In genomic region chr4:117834457-117834844, GRCm38 (mm10) we compare ENCODE assay signal across 8 mouse cellular contexts. TPM values are rescaled to one million over a fixed set of nuclear protein-coding genes. Genes with fewer than 3 reads are reported as not detected.
DNase-seq lines count a peak whose midpoint lies in the region; ATAC-seq and TF ChIP-seq lines count a peak whose summit lies in the region.

Gene Slc6a9, plus strand, starts transcription at chr4:117834506.

- peak within 1 kb of the TSS; percentile 56; the same call in 1 of the 2 replicates for H3K9ac ChIP-seq in heart, postnatal 0 days (replicated peaks; ENCODE audit: low read depth, low read length)
- peak within 1 kb of the TSS; percentile 82 for H3K9ac ChIP-seq in forebrain, embryonic 14.5 days (ENCODE audit: low read length)
- H3K9ac ChIP-seq in limb, embryonic 12.5 days (replicated peaks), result peak within 1 kb of the TSS; percentile 81
- peak within 1 kb of the TSS; percentile 62 for H3K9ac ChIP-seq in stomach, postnatal 0 days (ENCODE audit: low read length)

- in situ Hi-C loops in Patski (cut with MboI; ENCODE audit: low pct_unique_long_range_greater_than_20kb), result loop anchor here (5.0 kb wide), 1 partner anchor 248 kb away; no protein-coding TSS in a partner anchor

- H3K4me2 ChIP-seq in heart, postnatal 0 days (ENCODE audit: low read depth, low read length), result peak within 1 kb of the TSS; percentile 99
- H3K4me2 ChIP-seq in forebrain, embryonic 14.5 days (ENCODE audit: low read length), result peak within 1 kb of the TSS; percentile 96
- H3K4me2 ChIP-seq in limb, embryonic 12.5 days, result peak within 1 kb of the TSS; percentile 74
- peak within 1 kb of the TSS; percentile 95 for H3K4me2 ChIP-seq in stomach, postnatal 0 days (replicated peaks; ENCODE audit: low read depth)

- POLR2A ChIA-PET in Patski (lab: Charles Lee), result no interaction called here

- H3K4me3 ChIP-seq in heart, postnatal 0 days (ENCODE audit: low read depth, low read length), result peak within 1 kb of the TSS; percentile 76
- H3K4me3 ChIP-seq in forebrain, embryonic 14.5 days (ENCODE audit: low read depth, low read length), result peak within 1 kb of the TSS; percentile 71
- H3K4me3 ChIP-seq in limb, embryonic 12.5 days (replicated peaks), result peak within 1 kb of the TSS; percentile 87
- H3K4me3 ChIP-seq in stomach, postnatal 0 days (ENCODE audit: low read depth, low read length), result peak within 1 kb of the TSS; percentile 60

- DNase-seq in heart, postnatal 0 days (ENCODE audit: low spot score), result no peak
- DNase-seq in heart, adult 11 months, result no peak
- DNase-seq in Patski (ENCODE audit: low read depth, low spot score) (no peak), adipocyte (ENCODE audit: low spot score) (no peak)
- no peak for DNase-seq in forebrain, embryonic 14.5 days (ENCODE audit: low spot score)
- DNase-seq in stomach, postnatal 0 days (ENCODE audit: low spot score), result no peak
- no peak for DNase-seq in kidney, adult 11 months

- H3K36me3 ChIP-seq in heart, postnatal 0 days (replicated peaks; ENCODE audit: control insufficient read depth, insufficient read depth, low read length), result no peaks in the 10 kb centered on the region
- H3K36me3 ChIP-seq in forebrain, embryonic 14.5 days (ENCODE audit: control insufficient read depth, insufficient read depth, low read length), result no peaks in the 10 kb centered on the region
- no peaks in the 10 kb centered on the region for H3K36me3 ChIP-seq in limb, embryonic 12.5 days
- no peaks in the 10 kb centered on the region for H3K36me3 ChIP-seq in stomach, postnatal 0 days (ENCODE audit: control insufficient read depth, insufficient read depth, low read length)

- H3K9me3 ChIP-seq in heart, postnatal 0 days (replicated peaks; ENCODE audit: control insufficient read depth, low read length), result no peaks in the 10 kb centered on the region
- H3K9me3 ChIP-seq in forebrain, embryonic 14.5 days (replicated peaks; ENCODE audit: control insufficient read depth, low read length), result no peaks in the 10 kb centered on the region
- H3K9me3 ChIP-seq in limb, embryonic 12.5 days, result no peaks in the 10 kb centered on the region
- no peaks in the 10 kb centered on the region for H3K9me3 ChIP-seq in stomach, postnatal 0 days (ENCODE audit: control insufficient read depth, low read length)

- TF ChIP-seq CTCF in heart, postnatal 0 days (IDR thresholded peaks at IDR 0.05; ENCODE audit: low read depth), result no peak
- TF ChIP-seq CTCF in Patski (IDR thresholded peaks at IDR 0.05), result no peak
- TF ChIP-seq CTCF in stomach, postnatal 0 days (IDR thresholded peaks at IDR 0.05; ENCODE audit: low read depth), result peak; percentile 30; the same call in 1 of the 2 replicates

- CTCF ChIA-PET in Patski (lab: Charles Lee), result no interaction called here

- ATAC-seq in heart, postnatal 0 days (ENCODE audit: insufficient read depth, low read depth), result no peak
- ATAC-seq in Patski, result no peak
- ATAC-seq in forebrain, embryonic 14.5 days, result no peak
- ATAC-seq in limb, embryonic 12.5 days (ENCODE audit: insufficient number of reproducible peaks, insufficient read depth, low FRiP score, low TSS enrichment, low read depth), result no peak; the same call in 1 of the 2 replicates
- no peak for ATAC-seq in stomach, postnatal 0 days (ENCODE audit: low FRiP score, low TSS enrichment)

- H3K27me3 ChIP-seq in heart, postnatal 0 days (ENCODE audit: control insufficient read depth, insufficient read depth, low read length), result 0 out of 2 replicates have a peak, but pooled peaks cover 4% of the 10 kb centered on the region
- H3K27me3 ChIP-seq in Patski, result no peaks in the 10 kb centered on the region
- no peaks in the 10 kb centered on the region for H3K27me3 ChIP-seq in forebrain, embryonic 14.5 days (replicated peaks; ENCODE audit: control insufficient read depth, insufficient read depth, low read length)
- peaks cover 9% of the 10 kb centered on the region for H3K27me3 ChIP-seq in limb, embryonic 12.5 days
- no peaks in the 10 kb centered on the region for H3K27me3 ChIP-seq in stomach, postnatal 0 days (ENCODE audit: control insufficient read depth, insufficient read depth, low read length)

- 37% methylated on average over 3 of the region's 3 CpGs for WGBS in heart, postnatal 0 days
- WGBS in forebrain, embryonic 14.5 days, result 23% methylated on average over 3 of the region's 3 CpGs
- 26% methylated on average over 3 of the region's 3 CpGs for WGBS in limb, embryonic 12.5 days
- WGBS in stomach, postnatal 0 days, result 33% methylated on average over 3 of the region's 3 CpGs

- no peak for TF ChIP-seq EP300 in heart, postnatal 0 days (IDR thresholded peaks at IDR 0.05; ENCODE audit: low read depth)
- TF ChIP-seq EP300 in stomach, postnatal 0 days (optimal IDR thresholded peaks at IDR 0.05), result no peak

- peaks cover 18% of the 10 kb centered on the region for H3K4me1 ChIP-seq in heart, postnatal 0 days (ENCODE audit: control insufficient read depth, insufficient read depth)
- H3K4me1 ChIP-seq in forebrain, embryonic 14.5 days (ENCODE audit: control insufficient read depth, insufficient read depth, low read length), result peaks cover 5% of the 10 kb centered on the region
- H3K4me1 ChIP-seq in limb, embryonic 12.5 days (replicated peaks), result peaks cover 16% of the 10 kb centered on the region
- peaks cover 15% of the 10 kb centered on the region; the same call in 1 of the 2 replicates for H3K4me1 ChIP-seq in stomach, postnatal 0 days (replicated peaks; ENCODE audit: control insufficient read depth, insufficient read depth)

- no peak within 1 kb of the TSS; the same call in 1 of the 2 replicates for H3K27ac ChIP-seq in heart, postnatal 0 days (ENCODE audit: low read depth)
- H3K27ac ChIP-seq in forebrain, embryonic 14.5 days (ENCODE audit: low read depth, low read length), result peak within 1 kb of the TSS; percentile 77
- H3K27ac ChIP-seq in limb, embryonic 12.5 days, result peak within 1 kb of the TSS; percentile 93
- H3K27ac ChIP-seq in stomach, postnatal 0 days (replicated peaks), result peak within 1 kb of the TSS; percentile 84

RNA-seq across cellular contexts. Expression of gene Slc6a9, which starts in this region (rescaled TPM):
- 2.1 and 3.6 TPM in 2 replicates for total RNA-seq in heart, postnatal 0 days (2014; rRNA removed; ENCODE audit: low replicate concordance)
- polyA plus RNA-seq in heart, postnatal 0 days (2015; fragmentation: Nextera tagmentation; extraction: Ambion mirVana), result 1.7 and 2.0 TPM in 2 replicates
- 12.8 TPM for polyA plus RNA-seq in Patski (2021)
- polyA plus RNA-seq in forebrain, embryonic 14.5 days (2014; fragmentation: Nextera tagmentation; extraction: Ambion mirVana), result 8.0 and 9.6 TPM in 2 replicates
- 14.7 and 16.5 TPM in 2 replicates for polyA plus RNA-seq in limb, embryonic 12.5 days (2016; fragmentation: Nextera tagmentation; extraction: Ambion mirVana)
- polyA plus RNA-seq in stomach, postnatal 0 days (2015; fragmentation: Nextera tagmentation; extraction: Ambion mirVana), result 20.6 and 25.2 TPM in 2 replicates
